Comparison of ENCODE assay signal across 8 mouse cellular contexts in the genomic region with DNA sequence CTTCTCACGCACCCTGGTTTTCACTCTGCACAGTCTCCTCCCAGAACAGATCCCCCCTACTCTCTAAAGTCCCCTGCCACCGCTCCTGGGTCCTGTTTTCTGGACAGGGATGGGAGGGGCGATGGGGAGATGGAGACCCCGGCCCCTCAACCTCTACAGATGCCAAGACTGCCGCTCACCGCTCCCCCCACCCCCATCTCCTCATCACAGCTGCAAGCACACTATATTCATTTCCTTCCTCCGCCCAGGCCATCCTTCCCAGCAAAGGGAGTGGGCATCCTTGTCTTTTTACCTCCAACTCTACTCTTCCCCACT. TPM values are rescaled to one million over a fixed set of nuclear protein-coding genes. Genes with fewer than 3 reads are reported as not detected.
A peak's percentile ranks its signal among the peaks of the same experiment; 100 is the strongest.
DNase-seq lines count a peak whose midpoint lies in the region; ATAC-seq and TF ChIP-seq lines count a peak whose summit lies in the region.
"Had no signal": no experiment of that assay in that cellular context is flagged by ENCODE, and none has a peak within 500 bp of the region (broad histone marks: within the 10 kb centered on the region; RNA-seq: fewer than 3 reads in every experiment).

No protein-coding gene starts in this region.

- H3K36me3 ChIP-seq in kidney, adult 2 months (ENCODE audit: control insufficient read depth, insufficient read depth, low read length): no peaks in the 10 kb centered on the region
- peaks cover 2% of the 10 kb centered on the region; the same call in 1 of the 2 replicates for H3K36me3 ChIP-seq in E14TG2a.4 (ENCODE audit: insufficient read depth, low read length)
- no peaks in the 10 kb centered on the region for H3K36me3 ChIP-seq in limb, embryonic 12.5 days

- no peak for TF ChIP-seq POLR2A in kidney, adult 2 months (IDR thresholded peaks at IDR 0.05; ENCODE audit: low read depth, low read length)

- peak overlapping the region; percentile 15 for H3K27ac ChIP-seq in kidney, adult 2 months (ENCODE audit: insufficient read depth, low read depth, low read length)
- H3K27ac ChIP-seq in brown adipose tissue, adult 24 weeks (replicated peaks; ENCODE audit: low read depth, low read length): peak overlapping the region; percentile 76
- H3K27ac ChIP-seq in limb, embryonic 12.5 days: peak overlapping the region; percentile 67; the same call in 1 of the 2 replicates

- H3K4me1 ChIP-seq in kidney, adult 2 months (ENCODE audit: control insufficient read depth, insufficient read depth, low read length): peaks cover 20% of the 10 kb centered on the region; the same call in 1 of the 2 replicates
- H3K4me1 ChIP-seq in E14TG2a.4 (replicated peaks; ENCODE audit: low read depth, low read length): peaks cover 85% of the 10 kb centered on the region
- peaks cover 16% of the 10 kb centered on the region for H3K4me1 ChIP-seq in brown adipose tissue, adult 24 weeks (ENCODE audit: control insufficient read depth, insufficient read depth, insufficient read length, low read length)
- H3K4me1 ChIP-seq in limb, embryonic 12.5 days (replicated peaks): peaks cover 61% of the 10 kb centered on the region

- TF ChIP-seq CTCF in kidney, adult 2 months (conservative IDR thresholded peaks at IDR 0.05; ENCODE audit: insufficient read depth, insufficient read length, low read depth, low read length): no peak
- no peak for TF ChIP-seq CTCF in E14TG2a.4 (conservative IDR thresholded peaks at IDR 0.05; ENCODE audit: low read length)

- H3K9me3 ChIP-seq in E14TG2a.4 (ENCODE audit: low read length): no peaks in the 10 kb centered on the region
- H3K9me3 ChIP-seq in limb, embryonic 12.5 days: no peaks in the 10 kb centered on the region

- no peak overlapping the region; the same call in 1 of the 2 replicates for H3K9ac ChIP-seq in limb, embryonic 12.5 days (replicated peaks)

- no peak overlapping the region for H3K4me3 ChIP-seq in kidney, adult 2 months (ENCODE audit: insufficient read depth, low read depth, low read length)
- H3K4me3 ChIP-seq in E14TG2a.4 (replicated peaks; ENCODE audit: low read length): peak overlapping the region; percentile 74
- H3K4me3 ChIP-seq in brown adipose tissue, adult 24 weeks (ENCODE audit: insufficient read depth, low read depth, low read length): no peak overlapping the region
- no peak overlapping the region for H3K4me3 ChIP-seq in limb, embryonic 12.5 days (replicated peaks)

- no peak for ATAC-seq in limb, embryonic 12.5 days (ENCODE audit: insufficient number of reproducible peaks, insufficient read depth, low FRiP score, low TSS enrichment, low read depth)
- ATAC-seq: Patski had no signal

- 47% methylated on average over 7 of the region's 7 CpGs for WGBS in kidney, adult 2 months
- WGBS in limb, embryonic 12.5 days: 45% methylated on average over 7 of the region's 7 CpGs

- no peak for DNase-seq in kidney, adult 2 months
- no peak for DNase-seq in kidney, adult 8-10 months
- DNase-seq in right cerebral cortex, postnatal 25 days: no peak
- no peak for DNase-seq in testis, postnatal 10 days (ENCODE audit: low spot score)

- no peaks in the 10 kb centered on the region for H3K27me3 ChIP-seq in kidney, adult 2 months (replicated peaks; ENCODE audit: control insufficient read depth, insufficient read depth, low read length)
- peaks cover 49% of the 10 kb centered on the region for H3K27me3 ChIP-seq in E14TG2a.4 (ENCODE audit: insufficient read depth, low read length)
- peaks cover 71% of the 10 kb centered on the region for H3K27me3 ChIP-seq in limb, embryonic 12.5 days
- H3K27me3 ChIP-seq: Patski had no signal

- no peak overlapping the region for H3K4me2 ChIP-seq in limb, embryonic 12.5 days

RNA-seq across cellular contexts. Expression of gene Mcam, which starts 3.0 kb away (rescaled TPM):
- polyA plus RNA-seq in kidney, adult 2 months (2012; rRNA removed): 27.9 and 32.8 TPM in 2 replicates
- polyA plus RNA-seq in brown adipose tissue, adult 24 weeks (2012; ENCODE audit: insufficient read depth, insufficient read length, missing spikeins): 27.8 and 28.1 TPM in 2 replicates
- polyA plus RNA-seq in limb, embryonic 12.5 days (2016; fragmentation: Nextera tagmentation; extraction: Ambion mirVana): 18.0 and 18.1 TPM in 2 replicates

RNA-seq across cellular contexts. Expression of gene Rnf26, which starts 17.9 kb away (rescaled TPM):
- polyA plus RNA-seq in kidney, adult 2 months (2012; rRNA removed): 28.8 and 30.9 TPM in 2 replicates
- polyA plus RNA-seq in brown adipose tissue, adult 24 weeks (2012; ENCODE audit: insufficient read depth, insufficient read length, missing spikeins): 8.7 and 10.4 TPM in 2 replicates
- polyA plus RNA-seq in limb, embryonic 12.5 days (2016; fragmentation: Nextera tagmentation; extraction: Ambion mirVana): 89.6 and 91.4 TPM in 2 replicates

RNA-seq across cellular contexts. Expression of gene Gm49380, which starts 17.9 kb away (rescaled TPM):
- polyA plus RNA-seq in kidney, adult 2 months (2012; rRNA removed): not detected in 2 replicates
- not detected in 2 replicates for polyA plus RNA-seq in brown adipose tissue, adult 24 weeks (2012; ENCODE audit: insufficient read depth, insufficient read length, missing spikeins)
- polyA plus RNA-seq in limb, embryonic 12.5 days (2016; fragmentation: Nextera tagmentation; extraction: Ambion mirVana): 0.08 and 0.17 TPM in 2 replicates

RNA-seq across cellular contexts. Expression of gene C1qtnf5, which starts 24.2 kb away (rescaled TPM):
- 16.8 and 19.6 TPM in 2 replicates for polyA plus RNA-seq in kidney, adult 2 months (2012; rRNA removed)
- polyA plus RNA-seq in brown adipose tissue, adult 24 weeks (2012; ENCODE audit: insufficient read depth, insufficient read length, missing spikeins): 3.6 and 3.7 TPM in 2 replicates
- 0.84 TPM in 1 of 2 replicates, not detected in the other for polyA plus RNA-seq in limb, embryonic 12.5 days (2016; fragmentation: Nextera tagmentation; extraction: Ambion mirVana)

RNA-seq across cellular contexts. Expression of gene Mfrp, which starts 29.7 kb away (rescaled TPM):
- 4.4 and 5.4 TPM in 2 replicates for polyA plus RNA-seq in kidney, adult 2 months (2012; rRNA removed)
- not detected in 2 replicates for polyA plus RNA-seq in brown adipose tissue, adult 24 weeks (2012; ENCODE audit: insufficient read depth, insufficient read length, missing spikeins)
- 0.29 and 0.40 TPM in 2 replicates for polyA plus RNA-seq in limb, embryonic 12.5 days (2016; fragmentation: Nextera tagmentation; extraction: Ambion mirVana)

Comparison
In these comparisons a context has a peak if more than half of its experiments do, and no peak if none do; other contexts are left out.
1. H3K27ac ChIP-seq: peak in every context shown above with its lines; median percentile 76 in brown adipose tissue, adult 24 weeks; 67 in limb, embryonic 12.5 days; 15 in kidney, adult 2 months.